Mouse (Mus musculus): ENCODE data around the gene Bpifa6. TPM values are rescaled to one million over a fixed set of nuclear protein-coding genes. Genes with fewer than 3 reads are reported as not detected.

Bpifa6 gene
- total and polyA plus RNA-seq, 3 experiments = not detected

- H3K79me2 ChIP-seq (ENCODE audit: control insufficient read depth, insufficient read depth, low read length, poor library complexity) = no peaks in the 10 kb centered on the region
- H3K4me3 ChIP-seq (ENCODE audit: control insufficient read depth in 1 of 2, insufficient read depth in 1 of 2, low read depth in 2 of 2, low read length in 2 of 2) = no peak overlapping the region
- H3K9me3 ChIP-seq (replicated peaks; ENCODE audit: insufficient read depth, low read length) = no peaks in the 10 kb centered on the region
- H3K27ac ChIP-seq (ENCODE audit: control insufficient read depth, low read depth, low read length) = no peak overlapping the region
- no peak for DNase-seq (ENCODE audit: low read depth, low spot score)
- H3K4me1 ChIP-seq (ENCODE audit: control insufficient read depth in 1 of 2, insufficient read depth in 2 of 2, low read length in 2 of 2) = no peaks in the 10 kb centered on the region
- no peak overlapping the region for H3K9ac ChIP-seq (ENCODE audit: control insufficient read depth, low read depth, low read length, poor library complexity, severe bottlenecking)
- TF ChIP-seq SMC3 (IDR thresholded peaks at IDR 0.05; ENCODE audit: low read depth, low read length) (no peak), TAL1 (IDR thresholded peaks at IDR 0.05; ENCODE audit: low read length) (no peak), BHLHE40 (IDR thresholded peaks at IDR 0.05; ENCODE audit: borderline replicate concordance, low read depth, low read length) (no peak), E2F4 (IDR thresholded peaks at IDR 0.05; ENCODE audit: borderline replicate concordance, low read depth, low read length) (no peak), POLR2AphosphoS2 (IDR thresholded peaks at IDR 0.05; ENCODE audit: low read length) (no peak), HCFC1 (IDR thresholded peaks at IDR 0.05; ENCODE audit: low read depth, low read length) (no peak), MEF2A (IDR thresholded peaks at IDR 0.05; ENCODE audit: extremely low read depth, insufficient replicate concordance, low read depth, low read length, poor library complexity, severe bottlenecking) (no peak), ETS1 (IDR thresholded peaks at IDR 0.05; ENCODE audit: low read depth, low read length) (no peak), JUND (IDR thresholded peaks at IDR 0.05; ENCODE audit: low read depth, low read length) (no peak), MYB (IDR thresholded peaks at IDR 0.05; ENCODE audit: low read depth, low read length) (no peak), NELFE (IDR thresholded peaks at IDR 0.05; ENCODE audit: low read depth, low read length) (no peak), ZMIZ1 (IDR thresholded peaks at IDR 0.05; ENCODE audit: low read depth, low read length) (no peak), USF1 (IDR thresholded peaks at IDR 0.05; ENCODE audit: low read depth, low read length) (no peak)
- H3K36me3 ChIP-seq (ENCODE audit: control insufficient read depth in 1 of 2, insufficient read depth in 2 of 2, low read length in 2 of 2) = no peaks in the 10 kb centered on the region
- H3K27me3 ChIP-seq (ENCODE audit: control insufficient read depth in 1 of 2, insufficient read depth in 2 of 2, low read length in 2 of 2) = no peaks in the 10 kb centered on the region
Observed at GRCm38 (mm10) chr2:153962821-153963331, 11.9 kb upstream of the Bpifa6 start.

- no peak for TF ChIP-seq NELFE (IDR thresholded peaks at IDR 0.05; ENCODE audit: low read depth, low read length)
- TF ChIP-seq POLR2AphosphoS5 (IDR thresholded peaks at IDR 0.05; ENCODE audit: borderline replicate concordance, low read depth, low read length) = no peak
- no peak for TF ChIP-seq UBTF (IDR thresholded peaks at IDR 0.05; ENCODE audit: borderline replicate concordance, insufficient read depth, low read depth, low read length)
- no peak for TF ChIP-seq BHLHE40 (IDR thresholded peaks at IDR 0.05; ENCODE audit: borderline replicate concordance, low read depth, low read length)
- no peak for TF ChIP-seq E2F4 (IDR thresholded peaks at IDR 0.05; ENCODE audit: borderline replicate concordance, low read depth, low read length)
- TF ChIP-seq SIN3A (IDR thresholded peaks at IDR 0.05; ENCODE audit: low read length) = no peak
- no peak for TF ChIP-seq ETS1 (IDR thresholded peaks at IDR 0.05; ENCODE audit: low read depth, low read length)
- TF ChIP-seq USF1 (IDR thresholded peaks at IDR 0.05; ENCODE audit: low read depth, low read length) = no peak
- no peak for TF ChIP-seq TAL1 (IDR thresholded peaks at IDR 0.05; ENCODE audit: low read length)
- no peak for TF ChIP-seq MAFK (IDR thresholded peaks at IDR 0.05; ENCODE audit: borderline replicate concordance, low read depth, low read length)
- TF ChIP-seq USF2 (IDR thresholded peaks at IDR 0.05; ENCODE audit: borderline replicate concordance in 1 of 2, insufficient read depth in 1 of 2, low read depth in 1 of 2, low read length in 2 of 2) = no peak
- TF ChIP-seq KAT2A (conservative IDR thresholded peaks at IDR 0.05; ENCODE audit: low read depth, low read length) = no peak
- no peak for TF ChIP-seq JUND (IDR thresholded peaks at IDR 0.05; ENCODE audit: low read depth, low read length)
- no peak for TF ChIP-seq MEF2A (IDR thresholded peaks at IDR 0.05; ENCODE audit: extremely low read depth, insufficient replicate concordance, low read depth, low read length, poor library complexity, severe bottlenecking)
- H3K27me3 ChIP-seq (ENCODE audit: control insufficient read depth in 1 of 2, insufficient read depth in 2 of 2, low read length in 2 of 2) = no peaks in the 10 kb centered on the region
- no peaks in the 10 kb centered on the region for H3K9me3 ChIP-seq (replicated peaks; ENCODE audit: insufficient read depth, low read length)
Observed at GRCm38 (mm10) chr2:153963334-153963733, 11.4 kb upstream of the Bpifa6 start.

More at GRCm38 (mm10) chr2:153963334-153963733, 11.4 kb upstream of the Bpifa6 start:
- Histone ChIP-seq H3K27ac (ENCODE audit: control insufficient read depth, low read depth, low read length) (no peak overlapping the region), H3K4me3 (ENCODE audit: control insufficient read depth in 1 of 2, insufficient read depth in 1 of 2, low read depth in 2 of 2, low read length in 2 of 2) (no peak overlapping the region), H3K4me1 (ENCODE audit: control insufficient read depth in 1 of 2, insufficient read depth in 2 of 2, low read length in 2 of 2) (no peaks in the 10 kb centered on the region), H3K9ac (ENCODE audit: control insufficient read depth, low read depth, low read length, poor library complexity, severe bottlenecking) (no peak overlapping the region), H3K79me2 (ENCODE audit: control insufficient read depth, insufficient read depth, low read length, poor library complexity) (no peaks in the 10 kb centered on the region), H3K36me3 (ENCODE audit: control insufficient read depth in 1 of 2, insufficient read depth in 2 of 2, low read length in 2 of 2) (no peaks in the 10 kb centered on the region)
- DNase-seq (ENCODE audit: low read depth, low spot score) = no peak

Measured in MEL (cell line).